Mouse (Mus musculus) liver, postnatal 0 days (tissue): ENCODE data around the gene Mcts1. TPM values are rescaled to one million over a fixed set of nuclear protein-coding genes. Genes with fewer than 3 reads are reported as not detected.
A peak's percentile ranks its signal among the peaks of the same experiment; 100 is the strongest.

Experiments
- ATAC-seq: fragments of 200-750 bp; cut with Nextera tagmentation; 2 replicates; pipeline ENCODE4 v1.8.0; 2017; ENCODE audit warnings: mild to moderate bottlenecking, moderate library complexity
- DNase-seq: peaks from one replicate; pipeline ENCODE4 v3.0.0-alpha.2; 2016
- H3K27ac ChIP-seq: fragments of 300-500 bp; sonication (generic); 2 replicates; pipeline ENCODE4 v1.5.1; 2014; ENCODE audit warnings: antibody characterized with exemption, moderate library complexity, mild to moderate bottlenecking, low read depth
- H3K27me3 ChIP-seq: fragments of 300-500 bp; sonication (generic); 2 replicates; pipeline ENCODE4 v1.6.1; 2014; ENCODE audit warnings: low read length, control low read depth, mixed read lengths; ENCODE audit not compliant: insufficient read depth
- H3K36me3 ChIP-seq: fragments of 300-500 bp; sonication (generic); replicated peaks from 2 replicates; pipeline ENCODE4 v1.6.1; 2014; ENCODE audit warnings: mild to moderate bottlenecking, control low read depth, low read length, moderate library complexity, mixed read lengths; ENCODE audit not compliant: insufficient read depth
- H3K4me1 ChIP-seq: fragments of 300-500 bp; sonication (generic); 2 replicates; pipeline ENCODE4 v1.6.1; 2014; ENCODE audit warnings: antibody characterized with exemption, mild to moderate bottlenecking, control low read depth; ENCODE audit not compliant: insufficient read depth
- H3K4me2 ChIP-seq: fragments of 300-500 bp; sonication (generic); 2 replicates; pipeline ENCODE4 v1.6.1; 2014; ENCODE audit warnings: low read depth, mild to moderate bottlenecking, low read length, moderate library complexity, mixed read lengths
- H3K4me3 ChIP-seq: fragments of 300-500 bp; sonication (generic); 2 replicates; pipeline ENCODE4 v1.5.1; 2014; ENCODE audit warnings: low read depth, low read length
- H3K9ac ChIP-seq: fragments of 300-500 bp; sonication (generic); replicated peaks from 2 replicates; pipeline ENCODE4 v1.6.1; 2014; ENCODE audit warnings: mild to moderate bottlenecking, moderate library complexity
- H3K9me3 ChIP-seq: fragments of 300-500 bp; sonication (generic); 2 replicates; pipeline ENCODE4 v1.6.1; 2016; ENCODE audit warnings: mild to moderate bottlenecking, control low read depth, low read length, mixed read lengths
- CTCF ChIP-seq: sonication (generic); IDR thresholded peaks from 2 replicates; pipeline ENCODE4 v1.5.1; 2016; ENCODE audit warnings: antibody characterized with exemption, low read depth
- EP300 ChIP-seq: IDR thresholded peaks from 2 replicates; pipeline ENCODE4 v1.6.1; 2016; ENCODE audit warnings: antibody characterized with exemption, low read depth, mild to moderate bottlenecking
- WGBS: fragments of 180-500 bp; shearing (Covaris S2); extraction: QIAGEN DNeasy Blood & Tissue Kit; methylation state at CpG from one replicate; pipeline ENCODE4 v1.1.7; 2014; ENCODE audit not compliant: insufficient replicate concordance; 5-methylcytosine and 5-hydroxymethylcytosine counted together
- polyA plus RNA-seq: library from polyadenylated mRNA; unstranded; fragments of >200 nt; fragmentation: Nextera tagmentation; extraction: Ambion mirVana; gene quantifications from 2 replicates; pipeline ENCODE4 v1.2.1, GENCODE M21; 2015

The Mcts1 gene
- polyA plus RNA-seq, 1 experiment from 2014 or later = 49.6 TPM

- no peaks in the 10 kb centered on the region for H3K9me3 ChIP-seq
- ATAC-seq (no peak), DNase-seq (no peak)
- H3K36me3 ChIP-seq = no peaks in the 10 kb centered on the region
- 0 out of 2 replicates have a peak, but pooled peaks cover 8% of the 10 kb centered on the region for H3K27me3 ChIP-seq
- TF ChIP-seq EP300 (no peak), CTCF (no peak)
- no peak overlapping the region for H3K27ac ChIP-seq
- H3K4me1 ChIP-seq = no peaks in the 10 kb centered on the region
- no peak overlapping the region for H3K9ac ChIP-seq
- 62% methylated on average over 5 of the region's 7 CpGs for WGBS
- no peak overlapping the region for H3K4me3 ChIP-seq
- no peak overlapping the region for H3K4me2 ChIP-seq
Observed at GRCm38 (mm10) chrX:38651167-38651566, 50.8 kb downstream of the Mcts1 start.

- H3K9me3 ChIP-seq = no peaks in the 10 kb centered on the region
- WGBS = 67% methylated on average over 1 of the region's 1 CpGs
- no peak overlapping the region for H3K4me3 ChIP-seq
- H3K4me2 ChIP-seq = no peak overlapping the region
- peak; percentile 18 for DNase-seq
- 0 out of 2 replicates have a peak, but pooled peaks cover 6% of the 10 kb centered on the region for H3K27me3 ChIP-seq
- no peak overlapping the region for H3K27ac ChIP-seq
- H3K9ac ChIP-seq = no peak overlapping the region
- H3K36me3 ChIP-seq = no peaks in the 10 kb centered on the region
- no peak for ATAC-seq
- H3K4me1 ChIP-seq = no peaks in the 10 kb centered on the region
- TF ChIP-seq CTCF (peak; percentile 45), EP300 (no peak)
Observed at GRCm38 (mm10) chrX:38653181-38653580, 52.8 kb downstream of the Mcts1 start.

DNA sequence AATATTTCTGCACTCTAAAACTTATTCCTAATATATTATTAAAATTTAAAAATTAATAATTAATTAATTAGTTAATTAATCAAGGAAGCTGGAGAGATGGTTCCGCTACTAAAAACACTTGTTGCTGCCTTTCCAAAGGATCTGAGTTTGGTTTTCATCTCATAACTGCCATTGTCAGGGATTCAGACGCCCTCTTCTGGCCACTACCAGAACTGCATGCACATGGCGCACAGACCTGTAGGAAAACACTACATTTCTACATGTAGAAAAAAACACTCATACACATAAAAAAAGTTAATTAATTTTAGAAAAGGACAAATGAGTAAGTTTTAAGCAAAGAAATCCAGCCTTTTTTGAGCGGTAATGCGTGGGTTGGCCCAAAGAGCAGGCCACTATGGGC, 54.3 kb downstream of the Mcts1 start:
- Histone ChIP-seq H3K27ac (no peak overlapping the region), H3K27me3 (0 out of 2 replicates have a peak, but pooled peaks cover 6% of the 10 kb centered on the region), H3K9ac (no peak overlapping the region), H3K4me1 (no peaks in the 10 kb centered on the region), H3K36me3 (no peaks in the 10 kb centered on the region), H3K4me2 (no peak overlapping the region), H3K9me3 (no peaks in the 10 kb centered on the region), H3K4me3 (no peak overlapping the region)
- DNase-seq (peak; percentile 29), ATAC-seq (no peak)
- TF ChIP-seq EP300 (no peak), CTCF (peak; percentile 65)
- 80% methylated on average over 5 of the region's 5 CpGs for WGBS

DNA sequence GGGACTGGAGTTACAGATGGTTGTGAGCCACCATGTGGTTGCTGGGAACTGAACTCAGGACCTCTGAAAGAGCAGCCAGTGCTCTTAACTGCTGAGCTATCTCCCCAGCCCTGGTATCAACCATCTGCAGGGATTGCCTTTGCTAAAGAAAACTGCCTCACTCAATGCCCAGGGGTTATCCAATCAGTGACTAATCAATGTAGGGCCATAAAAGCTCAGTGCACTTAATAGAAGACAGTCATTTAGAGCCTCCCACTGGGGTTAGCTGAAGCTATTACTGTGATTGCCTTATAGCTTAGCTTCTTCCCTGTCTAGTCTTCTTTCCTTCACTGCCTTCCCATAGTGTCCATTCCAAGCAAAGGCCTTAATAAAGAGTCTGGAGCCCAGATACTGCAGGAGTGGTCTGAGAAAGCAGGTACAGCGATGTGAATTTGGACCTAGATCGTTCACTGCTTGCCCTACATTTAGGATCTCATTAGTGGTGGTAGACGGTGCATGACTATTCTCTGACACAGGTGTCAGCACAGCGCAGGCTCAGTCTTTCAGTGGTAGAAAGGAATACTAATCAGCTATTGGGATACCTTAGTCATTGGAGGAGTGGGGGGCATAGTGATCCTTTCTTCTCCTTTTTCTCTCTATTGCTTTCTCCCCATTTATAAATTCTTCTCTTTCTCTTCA, 56.0 kb downstream of the Mcts1 start:
- Histone ChIP-seq H3K27me3 (0 out of 2 replicates have a peak, but pooled peaks cover 6% of the 10 kb centered on the region), H3K4me2 (no peak overlapping the region), H3K9ac (no peak overlapping the region), H3K36me3 (no peaks in the 10 kb centered on the region), H3K9me3 (no peaks in the 10 kb centered on the region), H3K4me3 (no peak overlapping the region), H3K27ac (no peak overlapping the region), H3K4me1 (no peaks in the 10 kb centered on the region)
- DNase-seq (no peak), ATAC-seq (no peak)
- 82% methylated on average over 4 of the region's 4 CpGs for WGBS
- TF ChIP-seq EP300 (no peak), CTCF (no peak)

Other genes starting within 250 kb of the Mcts1 start
- gene Lamp2, start 144.1 kb upstream of the Mcts1 start, polyA plus RNA-seq = 208 and 213 TPM in 2 replicates
- gene Cul4b, start 24.4 kb upstream of the Mcts1 start, polyA plus RNA-seq = 6.3 and 7.2 TPM in 2 replicates
- gene C1galt1c1, start 34.5 kb downstream of the Mcts1 start, polyA plus RNA-seq = 14.2 and 14.8 TPM in 2 replicates
- 0.19 and 0.21 TPM in 2 replicates for gene 6030498E09Rik, start 172.1 kb downstream of the Mcts1 start, polyA plus RNA-seq